Mouse (Mus musculus) stomach, embryonic 14.5 days (tissue): ENCODE data around the gene Gpd2. TPM values are rescaled to one million over a fixed set of nuclear protein-coding genes. Genes with fewer than 3 reads are reported as not detected.

Experiments used
- ATAC-seq: fragments of 200-750 bp; cut with Nextera tagmentation; 2 replicates; pipeline ENCODE4 v1.8.0; 2017; ENCODE audit warnings: low read depth, moderate TSS enrichment; ENCODE audit not compliant: insufficient number of reproducible peaks, insufficient read depth, low FRiP score
- H3K27ac ChIP-seq: fragments of 300-500 bp; sonication (generic); 2 replicates; pipeline ENCODE4 v1.5.1; 2014; ENCODE audit warnings: mild to moderate bottlenecking, low read length, moderate library complexity, mixed read lengths
- H3K27me3 ChIP-seq: fragments of 300-500 bp; sonication (generic); 2 replicates; pipeline ENCODE4 v1.6.1; 2014; ENCODE audit warnings: low read length, control low read depth, mixed read lengths; ENCODE audit not compliant: control insufficient read depth, insufficient read depth
- H3K36me3 ChIP-seq: fragments of 300-500 bp; sonication (generic); 2 replicates; pipeline ENCODE4 v1.6.1; 2014; ENCODE audit warnings: mild to moderate bottlenecking, control low read depth, low read length, moderate library complexity, mixed read lengths; ENCODE audit not compliant: control insufficient read depth, insufficient read depth
- H3K4me1 ChIP-seq: fragments of 300-500 bp; sonication (generic); 2 replicates; pipeline ENCODE4 v1.6.1; 2014; ENCODE audit warnings: low read length, control low read depth, mixed read lengths; ENCODE audit not compliant: control insufficient read depth, insufficient read depth
- H3K4me2 ChIP-seq: fragments of 300-500 bp; sonication (generic); replicated peaks from 2 replicates; pipeline ENCODE4 v1.6.1; 2014; ENCODE audit warnings: low read depth, low read length, control low read depth
- H3K4me3 ChIP-seq: fragments of 300-500 bp; sonication (generic); 2 replicates; pipeline ENCODE4 v1.5.1; 2014; ENCODE audit warnings: low read depth, low read length, control low read depth
- H3K9ac ChIP-seq: fragments of 300-500 bp; sonication (generic); replicated peaks from 2 replicates; pipeline ENCODE4 v1.6.1; 2014; ENCODE audit warnings: low read depth, mild to moderate bottlenecking, control low read depth, low read length, moderate library complexity, mixed read lengths
- H3K9me3 ChIP-seq: fragments of 300-500 bp; sonication (generic); 2 replicates; pipeline ENCODE4 v1.6.1; 2016; ENCODE audit warnings: low read depth, low read length, control low read depth; ENCODE audit not compliant: control insufficient read depth
- WGBS: fragments of 180-500 bp; shearing (Covaris S2); extraction: QIAGEN DNeasy Blood & Tissue Kit; methylation state at CpG from one replicate; pipeline ENCODE4 v1.1.7; 2014; 5-methylcytosine and 5-hydroxymethylcytosine counted together
- polyA plus RNA-seq: library from polyadenylated mRNA; unstranded; fragments of >200 nt; fragmentation: Nextera tagmentation; extraction: Ambion mirVana; gene quantifications from 2 replicates; pipeline ENCODE4 v1.2.1, GENCODE M21; 2014

The Gpd2 gene
- polyA plus RNA-seq, 1 experiment from 2014 or later, result 27.8 TPM

GRCm38 (mm10) chr2:57331266-57331665 lies 93.8 kb downstream of the Gpd2 start:
- Histone ChIP-seq H3K4me1 (no peaks in the 10 kb centered on the region), H3K36me3 (no peaks in the 10 kb centered on the region), H3K4me2 (no peak overlapping the region), H3K9me3 (no peaks in the 10 kb centered on the region), H3K27ac (no peak overlapping the region), H3K9ac (no peak overlapping the region), H3K27me3 (no peaks in the 10 kb centered on the region), H3K4me3 (no peak overlapping the region)
- no peak for ATAC-seq
- 82% methylated on average over 8 of the region's 8 CpGs for WGBS

- Histone ChIP-seq H3K36me3 (no peaks in the 10 kb centered on the region), H3K4me1 (no peaks in the 10 kb centered on the region), H3K27ac (no peak overlapping the region), H3K4me2 (no peak overlapping the region), H3K4me3 (no peak overlapping the region), H3K27me3 (no peaks in the 10 kb centered on the region), H3K9ac (no peak overlapping the region), H3K9me3 (no peaks in the 10 kb centered on the region)
- 88% methylated on average over 6 of the region's 6 CpGs for WGBS
- ATAC-seq, result no peak
Measured at GRCm38 (mm10) chr2:57333481-57333880, 96.0 kb downstream of the Gpd2 start.

GRCm38 (mm10) chr2:57335397-57335796 lies 98.0 kb downstream of the Gpd2 start:
- no peak overlapping the region for H3K27ac ChIP-seq
- no peak overlapping the region for H3K4me2 ChIP-seq
- ATAC-seq, result no peak
- H3K4me3 ChIP-seq, result no peak overlapping the region
- H3K9me3 ChIP-seq, result no peaks in the 10 kb centered on the region
- no peaks in the 10 kb centered on the region for H3K36me3 ChIP-seq
- no peak overlapping the region for H3K9ac ChIP-seq
- WGBS, result 88% methylated on average over 15 of the region's 15 CpGs
- H3K4me1 ChIP-seq, result no peaks in the 10 kb centered on the region
- H3K27me3 ChIP-seq, result no peaks in the 10 kb centered on the region

- Histone ChIP-seq H3K4me3 (no peak overlapping the region), H3K4me2 (no peak overlapping the region)
- ATAC-seq, result no peak
Measured at GRCm38 (mm10) chr2:57338779-57339178, 101.3 kb downstream of the Gpd2 start.

GRCm38 (mm10) chr2:57342910-57343309 lies 105.5 kb downstream of the Gpd2 start:
- WGBS, result 4% methylated on average over 1 of the region's 1 CpGs
- Histone ChIP-seq H3K36me3 (no peaks in the 10 kb centered on the region), H3K4me2 (no peak overlapping the region), H3K4me3 (no peak overlapping the region), H3K9me3 (no peaks in the 10 kb centered on the region), H3K9ac (no peak overlapping the region), H3K27me3 (no peaks in the 10 kb centered on the region), H3K4me1 (no peaks in the 10 kb centered on the region), H3K27ac (no peak overlapping the region)
- ATAC-seq, result no peak

More at GRCm38 (mm10) chr2:57338779-57339178, 101.3 kb downstream of the Gpd2 start:
- Histone ChIP-seq H3K4me1 (no peaks in the 10 kb centered on the region), H3K36me3 (no peaks in the 10 kb centered on the region), H3K27ac (no peak overlapping the region), H3K9me3 (no peaks in the 10 kb centered on the region), H3K9ac (no peak overlapping the region), H3K27me3 (no peaks in the 10 kb centered on the region)
- 96% methylated on average over 16 of the region's 16 CpGs for WGBS

GRCm38 (mm10) chr2:57350615-57351014 lies 113.2 kb downstream of the Gpd2 start:
- WGBS, result 34% methylated on average over 9 of the region's 9 CpGs
- H3K9ac ChIP-seq, result no peak overlapping the region
- H3K4me3 ChIP-seq, result no peak overlapping the region
- H3K27ac ChIP-seq, result no peak overlapping the region
- no peaks in the 10 kb centered on the region for H3K27me3 ChIP-seq
- H3K9me3 ChIP-seq, result no peaks in the 10 kb centered on the region
- no peak overlapping the region for H3K4me2 ChIP-seq
- ATAC-seq, result no peak
- no peaks in the 10 kb centered on the region for H3K4me1 ChIP-seq
- H3K36me3 ChIP-seq, result no peaks in the 10 kb centered on the region

- ATAC-seq, result no peak
- 70% methylated on average over 9 of the region's 9 CpGs for WGBS
- H3K9me3 ChIP-seq, result no peaks in the 10 kb centered on the region
- H3K36me3 ChIP-seq, result no peaks in the 10 kb centered on the region
- no peak overlapping the region for H3K27ac ChIP-seq
- H3K4me1 ChIP-seq, result no peaks in the 10 kb centered on the region
- no peak overlapping the region for H3K4me2 ChIP-seq
- H3K27me3 ChIP-seq, result no peaks in the 10 kb centered on the region
- H3K4me3 ChIP-seq, result no peak overlapping the region
- no peak overlapping the region for H3K9ac ChIP-seq
Measured at GRCm38 (mm10) chr2:57353722-57354432, 116.4 kb downstream of the Gpd2 start.

GRCm38 (mm10) chr2:57354848-57355247 lies 117.4 kb downstream of the Gpd2 start:
- no peaks in the 10 kb centered on the region for H3K36me3 ChIP-seq
- no peaks in the 10 kb centered on the region for H3K9me3 ChIP-seq
- H3K9ac ChIP-seq, result no peak overlapping the region
- no peak for ATAC-seq
- no peak overlapping the region for H3K27ac ChIP-seq
- 66% methylated on average over 3 of the region's 3 CpGs for WGBS
- no peaks in the 10 kb centered on the region for H3K27me3 ChIP-seq
- no peak overlapping the region for H3K4me2 ChIP-seq
- no peak overlapping the region for H3K4me3 ChIP-seq
- no peaks in the 10 kb centered on the region for H3K4me1 ChIP-seq
